Mouse (Mus musculus): ENCODE data around the gene Hoxa6. TPM values are rescaled to one million over a fixed set of nuclear protein-coding genes. Genes with fewer than 3 reads are reported as not detected.

Hoxa6 gene
- total RNA-seq, 2 experiments from 2014 or later: 0.41 TPM; not detected in 1

DNA sequence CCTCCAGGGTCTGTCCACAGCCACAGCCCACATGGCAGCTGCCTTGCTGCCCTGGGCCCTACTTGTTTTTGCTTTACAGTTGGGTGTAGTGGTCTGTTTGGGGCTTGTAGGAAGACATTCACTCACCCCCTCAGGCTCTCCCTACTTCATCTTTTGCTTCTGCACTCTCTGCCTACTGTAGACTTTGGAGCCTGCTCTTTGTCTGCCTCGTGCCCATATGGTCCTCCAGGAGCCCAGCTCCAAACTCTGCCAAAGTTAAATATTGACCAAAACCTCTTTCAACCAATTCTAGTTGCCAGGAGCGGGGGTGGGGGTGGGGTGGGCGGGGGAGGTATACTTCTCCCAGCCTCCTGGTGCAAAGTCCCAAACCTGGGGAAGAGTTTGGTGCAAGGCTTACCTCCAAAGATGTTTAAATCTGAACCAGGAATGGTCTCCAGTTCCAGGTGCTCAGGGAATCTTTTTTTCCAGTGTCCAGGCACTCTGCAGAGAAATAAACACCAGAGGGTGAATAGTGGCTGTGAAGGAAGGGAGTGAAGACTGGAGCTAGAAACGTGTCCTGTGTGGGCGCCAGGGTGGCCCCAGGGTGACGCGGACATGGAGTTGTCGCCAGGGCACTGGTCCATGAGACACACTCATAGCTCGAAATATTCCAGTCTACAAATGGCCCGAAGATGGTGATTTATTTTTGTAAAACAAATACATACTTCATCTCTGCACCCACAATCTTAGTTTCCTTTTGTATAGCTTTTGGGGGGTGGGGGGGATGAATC lies 25.0 kb downstream of the Hoxa6 start:
- no peak for ATAC-seq (replicated peaks; ENCODE audit: poor library complexity, severe bottlenecking)

DNA sequence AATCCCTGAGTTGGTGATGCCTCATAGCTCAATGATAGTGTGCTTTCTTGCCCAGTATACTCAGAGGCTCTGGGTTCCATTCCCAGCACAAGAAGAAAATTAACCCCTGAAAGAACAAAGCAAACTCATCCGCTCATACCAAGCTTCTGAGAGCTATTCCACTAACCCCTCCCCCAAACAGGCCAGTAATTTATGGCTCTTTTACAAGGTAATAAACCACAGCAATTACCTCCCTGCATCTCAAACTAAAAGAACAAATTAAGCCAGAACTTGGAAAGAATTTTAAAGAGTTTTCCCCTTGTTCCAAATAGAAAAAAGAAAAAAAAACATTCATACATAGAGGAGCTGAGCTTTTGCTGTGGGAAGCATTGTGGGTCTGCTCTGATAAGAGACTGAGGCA lies 25.7 kb downstream of the Hoxa6 start:
- no peak for ATAC-seq (replicated peaks; ENCODE audit: poor library complexity, severe bottlenecking)

DNA sequence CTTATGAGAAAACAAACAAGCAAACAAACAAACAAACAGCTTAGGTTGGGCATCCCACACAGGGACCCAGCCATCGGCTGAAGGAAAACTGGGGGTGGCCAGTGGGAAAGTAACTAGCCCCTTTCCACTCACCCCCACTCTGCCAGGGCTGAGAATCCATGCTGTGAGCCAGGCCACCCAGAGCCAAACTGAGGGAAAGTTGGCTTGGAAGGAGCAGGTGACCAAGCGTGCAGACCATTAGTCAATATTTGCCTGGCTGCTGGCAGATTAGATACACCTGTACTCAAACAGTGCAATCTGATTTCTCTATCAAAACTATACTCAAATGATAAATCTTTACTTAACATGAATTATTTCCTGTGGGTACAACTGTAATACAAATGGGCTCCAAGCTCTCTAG lies 26.5 kb downstream of the Hoxa6 start:
- ATAC-seq (replicated peaks; ENCODE audit: poor library complexity, severe bottlenecking): no peak

DNA sequence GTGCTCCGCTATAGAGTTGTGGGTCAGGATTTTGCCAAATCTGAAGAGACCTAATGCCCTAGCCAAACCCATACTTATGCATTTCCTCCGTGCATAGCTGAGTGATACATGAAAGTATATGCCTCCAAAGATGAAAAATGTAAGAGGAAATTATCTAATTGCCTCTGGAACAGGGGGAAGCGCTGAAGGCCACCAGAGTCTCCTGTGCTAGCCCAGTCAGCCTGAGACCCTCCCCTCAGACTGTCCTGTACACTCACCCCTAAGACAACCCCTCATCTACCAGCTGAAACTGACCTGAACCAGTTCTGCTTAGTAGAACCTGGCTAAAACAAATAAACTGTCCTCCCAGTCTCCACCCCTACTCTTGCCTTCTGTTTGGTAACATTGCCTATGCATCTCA lies 27.8 kb downstream of the Hoxa6 start:
- ATAC-seq (replicated peaks; ENCODE audit: poor library complexity, severe bottlenecking): no peak

DNA sequence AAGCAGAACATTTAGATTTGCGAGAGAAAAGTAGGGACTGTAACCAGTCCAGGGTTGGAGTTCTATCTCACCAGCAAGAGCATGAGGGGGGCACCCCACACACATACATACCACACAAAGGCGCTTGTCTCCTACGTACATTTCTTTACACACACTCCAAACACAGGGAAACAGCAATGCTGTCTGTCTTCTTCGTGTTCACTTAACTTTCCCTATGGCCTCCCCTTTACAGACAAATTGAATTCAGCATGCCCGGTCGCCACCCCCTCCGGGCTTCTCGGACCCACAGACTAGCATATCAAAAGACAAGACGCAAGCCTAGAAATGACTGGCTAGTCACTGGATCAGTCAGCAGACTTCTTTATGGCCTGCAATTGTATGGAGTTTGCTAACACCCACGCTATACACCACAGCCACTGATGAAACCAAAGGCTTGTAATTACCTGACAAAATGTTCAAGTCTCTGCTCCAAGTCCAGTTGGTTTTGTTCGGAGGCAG lies 28.3 kb downstream of the Hoxa6 start:
- ATAC-seq (replicated peaks; ENCODE audit: poor library complexity, severe bottlenecking): no peak

DNA sequence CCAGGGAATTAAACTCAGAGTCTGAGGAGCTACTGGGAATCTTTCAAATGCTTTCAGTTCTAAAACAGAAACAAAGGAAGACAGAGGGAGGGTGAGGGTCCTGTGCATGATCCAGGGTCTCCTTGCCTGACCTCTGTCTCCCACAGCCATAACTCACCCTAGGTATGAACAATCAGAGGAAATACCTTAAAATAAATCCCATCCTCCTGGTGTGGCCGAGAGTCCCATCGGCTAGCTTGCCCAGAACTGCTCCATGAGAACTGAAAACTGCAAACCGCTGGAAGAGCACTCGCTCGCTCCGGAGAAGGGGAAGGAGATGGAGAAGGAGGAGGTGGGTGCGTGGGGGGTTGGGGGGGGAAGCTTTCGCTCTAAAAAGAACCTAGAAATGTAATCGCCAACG lies 28.8 kb downstream of the Hoxa6 start:
- no peak for ATAC-seq (replicated peaks; ENCODE audit: poor library complexity, severe bottlenecking)

DNA sequence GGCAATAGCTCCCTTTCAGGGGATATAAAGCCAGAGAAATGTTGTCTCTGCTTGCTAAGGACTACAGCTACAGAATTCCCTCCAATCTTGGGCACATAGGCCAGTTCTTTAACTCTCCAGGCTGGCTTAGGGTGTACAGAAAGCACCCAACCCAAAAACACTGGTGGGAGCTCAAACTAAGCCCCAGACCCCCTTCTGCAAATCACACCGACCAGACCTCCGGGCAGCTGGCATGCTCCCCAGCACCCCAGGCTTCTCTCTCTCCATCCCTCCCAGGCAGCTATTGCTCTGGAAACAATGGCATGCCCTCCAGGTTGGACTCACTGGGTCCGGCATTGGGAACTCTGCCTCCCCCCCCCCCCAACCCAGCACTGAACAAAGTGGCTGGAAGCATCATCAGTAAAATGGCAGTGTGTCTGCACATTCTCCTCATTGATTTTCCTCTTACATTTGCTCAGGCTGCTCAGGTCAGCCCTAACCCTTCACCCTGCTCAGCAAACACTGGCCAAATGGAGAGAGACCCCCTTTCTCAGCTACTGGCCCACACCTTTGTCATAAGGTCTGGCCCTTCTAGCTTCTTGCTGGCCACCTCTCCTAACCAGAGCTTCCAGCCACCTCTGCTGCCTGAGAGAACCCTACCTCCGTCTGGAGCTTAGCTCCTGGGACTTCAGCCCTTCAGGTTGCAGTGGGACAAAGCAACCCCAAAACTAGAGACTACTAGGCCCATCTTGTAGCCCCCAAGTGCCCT lies 29.4 kb downstream of the Hoxa6 start:
- no peak for ATAC-seq (replicated peaks; ENCODE audit: poor library complexity, severe bottlenecking)

DNA sequence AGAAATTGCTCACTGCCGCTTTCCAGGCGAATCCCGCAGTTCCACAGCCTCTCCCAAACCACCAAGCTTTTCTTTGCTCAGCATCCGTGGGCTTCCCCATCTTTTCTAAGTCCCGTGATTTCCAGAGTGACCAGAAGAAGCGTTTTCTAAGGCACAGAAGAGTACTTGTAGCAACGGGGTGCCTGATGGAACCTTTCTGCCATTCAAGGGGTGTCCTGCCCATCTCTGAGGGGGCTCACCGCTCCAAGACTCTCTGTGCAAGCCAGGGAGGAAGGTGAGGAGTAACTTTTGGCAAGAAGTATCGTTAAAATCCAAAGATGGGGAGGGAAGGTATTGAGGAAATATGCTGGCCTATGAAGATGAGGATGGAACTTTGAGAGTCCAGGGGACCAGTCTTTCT lies 30.7 kb downstream of the Hoxa6 start:
- ATAC-seq (replicated peaks; ENCODE audit: poor library complexity, severe bottlenecking): no peak

DNA sequence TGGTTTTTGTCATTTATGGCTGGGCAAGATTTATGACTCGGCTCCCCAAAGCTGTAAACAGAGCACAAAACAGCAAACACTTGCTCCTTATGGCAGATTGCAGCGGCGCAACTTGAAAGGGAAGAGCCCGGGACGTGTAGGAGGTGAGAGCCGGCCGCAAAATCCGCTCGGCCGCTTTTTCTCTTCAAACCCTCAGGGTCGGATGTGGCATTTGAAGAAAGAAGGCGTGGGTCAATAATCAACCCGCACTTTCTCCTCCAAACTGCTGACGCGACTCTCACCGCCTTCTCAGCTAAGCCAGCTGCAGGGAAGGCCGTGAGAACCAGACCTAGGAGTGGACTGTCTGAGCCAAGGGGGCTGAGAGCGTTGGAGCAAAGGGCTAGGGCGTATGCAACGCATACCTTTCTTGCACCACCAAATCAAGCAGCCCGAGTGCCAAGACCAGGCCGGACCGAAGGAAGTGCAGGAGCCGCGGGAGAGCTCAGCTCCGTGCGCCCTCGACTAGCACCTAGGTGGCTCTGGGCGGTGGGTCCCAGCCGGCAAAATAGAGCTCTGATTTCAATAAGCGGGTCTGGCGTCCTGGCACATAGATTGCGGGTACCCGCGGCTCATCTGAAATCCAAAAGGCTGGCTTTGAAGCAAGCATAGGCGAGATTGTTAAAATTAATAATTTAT lies 31.3 kb downstream of the Hoxa6 start, which contains the start of gene 5730596B20Rik:
5730596B20Rik (plus strand) TSS at position 438 of the 675 bp plus-strand sequence.
- ATAC-seq (replicated peaks; ENCODE audit: poor library complexity, severe bottlenecking): no peak

DNA sequence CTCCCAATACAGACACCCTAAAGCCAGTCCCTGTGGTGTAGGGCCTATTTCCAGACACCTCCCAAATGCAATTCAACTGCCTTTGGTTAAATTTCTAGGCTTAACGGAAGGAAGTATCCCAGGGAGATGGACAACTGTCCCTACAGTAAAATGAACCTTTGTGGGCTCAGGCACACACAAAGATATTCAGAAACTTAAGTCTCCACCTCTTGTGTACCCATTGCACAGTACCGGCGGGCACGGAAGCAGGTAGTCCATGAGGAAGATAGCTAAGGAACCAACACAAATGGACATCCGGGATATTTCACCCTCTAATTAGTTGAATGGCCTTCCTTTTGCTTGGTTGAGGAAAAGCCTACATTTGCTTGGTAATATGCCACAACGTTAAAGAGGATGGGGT lies 32.1 kb downstream of the Hoxa6 start:
- no peak for ATAC-seq (replicated peaks; ENCODE audit: poor library complexity, severe bottlenecking)

DNA sequence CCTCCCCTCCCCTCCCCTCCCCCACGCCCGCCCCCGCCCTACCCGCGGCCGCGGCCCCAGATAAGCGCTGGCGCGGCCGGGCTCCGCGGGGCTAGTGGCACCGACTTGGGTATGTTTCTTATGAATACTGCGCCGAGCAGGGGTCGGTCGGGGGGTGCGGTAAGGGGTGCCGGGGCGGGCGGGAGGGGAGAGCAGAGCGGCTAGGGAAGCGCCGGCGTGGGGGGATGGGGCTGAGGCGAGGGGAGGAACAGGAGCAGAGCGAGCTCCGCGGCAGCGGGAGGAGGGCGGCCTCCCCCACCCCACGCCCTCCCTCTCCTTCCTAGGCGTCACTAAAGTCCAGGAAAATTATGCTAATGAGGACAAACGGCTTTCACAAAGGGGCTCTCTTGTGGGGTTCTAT lies 32.7 kb downstream of the Hoxa6 start:
- ATAC-seq (replicated peaks; ENCODE audit: poor library complexity, severe bottlenecking): no peak

DNA sequence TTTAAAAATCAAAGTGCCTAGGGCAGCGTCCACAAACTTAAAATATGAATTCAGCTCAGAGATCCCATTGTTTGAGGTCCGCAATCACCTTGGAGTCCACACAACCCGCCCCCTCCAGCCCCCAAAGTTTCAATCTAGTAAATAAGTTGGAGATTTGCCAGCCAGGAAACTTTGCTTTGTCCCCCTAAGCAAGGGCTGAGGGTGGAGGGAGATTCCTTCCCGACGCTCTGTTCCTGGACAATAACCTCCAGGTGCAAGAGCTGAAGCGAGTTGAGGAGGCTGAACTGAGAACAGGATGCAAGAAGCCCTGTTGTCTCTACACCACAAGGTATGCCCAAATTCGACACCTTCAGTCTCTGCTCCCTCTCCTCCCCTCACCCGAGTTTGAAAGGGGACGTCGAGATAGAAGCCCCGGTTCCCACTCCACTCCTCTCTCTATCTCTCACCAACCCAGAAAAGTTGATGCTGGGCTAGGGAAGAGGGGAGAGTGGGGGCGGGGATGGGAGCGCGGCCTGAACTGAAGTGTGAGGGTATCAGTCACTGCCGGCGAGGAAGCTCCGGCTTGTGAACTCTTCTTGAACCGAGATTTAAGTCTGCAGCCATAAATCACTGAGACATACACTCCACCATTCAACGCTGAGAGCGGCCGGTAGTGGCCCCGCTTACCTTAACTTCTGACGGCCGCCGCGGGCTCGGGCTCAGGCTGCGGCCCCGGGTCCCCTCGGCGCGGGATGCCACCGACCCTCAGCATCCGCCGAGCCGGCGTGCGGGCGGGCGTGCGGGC lies 33.4 kb downstream of the Hoxa6 start:
- no peak for ATAC-seq (replicated peaks; ENCODE audit: poor library complexity, severe bottlenecking)

DNA sequence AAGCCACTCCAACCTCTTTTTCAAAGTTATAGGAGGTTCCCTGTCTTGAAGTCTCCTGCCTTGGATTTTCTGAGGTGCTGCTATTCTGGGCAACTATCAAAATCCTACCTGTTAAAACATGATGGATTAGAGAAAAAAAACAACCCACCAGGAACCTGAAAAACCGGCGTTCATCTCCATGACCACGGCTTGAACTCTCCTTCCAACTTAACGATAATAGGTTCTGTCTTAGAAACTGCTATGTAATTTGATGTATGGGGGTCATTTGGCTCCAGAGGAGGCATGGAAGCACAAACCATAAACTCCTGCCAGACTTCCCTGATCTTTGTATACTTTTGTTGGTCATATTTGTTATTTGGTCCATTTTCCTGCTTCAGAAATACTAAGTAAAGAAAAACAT lies 34.9 kb downstream of the Hoxa6 start:
- no peak for ATAC-seq (replicated peaks; ENCODE audit: poor library complexity, severe bottlenecking)

DNA sequence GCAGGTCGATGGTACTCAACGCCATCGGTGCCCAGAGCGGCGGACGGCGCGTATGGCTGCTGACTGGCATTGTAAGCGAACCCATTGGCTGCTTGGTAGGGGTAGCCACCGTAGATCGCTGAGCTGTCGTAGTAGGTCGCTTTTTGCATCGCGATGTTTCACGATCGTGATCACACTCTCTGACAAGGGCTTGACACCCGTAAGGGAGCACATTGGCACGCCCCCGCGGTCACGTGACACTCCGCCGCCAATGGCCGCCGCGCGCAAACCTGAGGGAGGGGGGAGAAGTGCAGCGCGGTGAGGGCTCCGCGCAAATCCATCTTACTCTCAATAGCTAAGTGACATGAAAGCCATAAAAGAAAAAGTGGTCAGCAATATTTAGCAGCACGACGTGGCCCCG lies 36.0 kb downstream of the Hoxa6 start:
- no peak for ATAC-seq (replicated peaks; ENCODE audit: poor library complexity, severe bottlenecking)

DNA sequence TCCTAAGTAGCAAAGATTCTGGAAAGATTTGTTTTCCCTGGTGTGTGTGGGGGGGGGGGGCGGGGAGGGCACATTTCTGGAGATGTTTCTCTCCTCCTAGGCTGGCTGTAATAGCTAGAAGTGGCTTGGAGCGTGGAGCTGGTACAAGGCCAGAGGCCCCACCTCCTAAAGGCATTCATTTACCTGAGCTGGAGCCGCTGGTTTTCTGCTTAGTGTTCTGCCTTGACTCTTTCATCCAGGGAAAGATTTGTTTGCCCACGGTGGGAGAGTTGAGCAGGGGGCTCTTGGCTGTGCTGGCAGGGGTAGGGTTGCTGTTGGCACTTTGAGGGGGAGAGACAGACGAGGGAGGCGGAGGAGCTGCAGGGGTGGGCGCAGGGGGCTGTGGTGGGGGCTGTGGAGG lies 36.6 kb downstream of the Hoxa6 start:
- ATAC-seq (replicated peaks; ENCODE audit: poor library complexity, severe bottlenecking): no peak

DNA sequence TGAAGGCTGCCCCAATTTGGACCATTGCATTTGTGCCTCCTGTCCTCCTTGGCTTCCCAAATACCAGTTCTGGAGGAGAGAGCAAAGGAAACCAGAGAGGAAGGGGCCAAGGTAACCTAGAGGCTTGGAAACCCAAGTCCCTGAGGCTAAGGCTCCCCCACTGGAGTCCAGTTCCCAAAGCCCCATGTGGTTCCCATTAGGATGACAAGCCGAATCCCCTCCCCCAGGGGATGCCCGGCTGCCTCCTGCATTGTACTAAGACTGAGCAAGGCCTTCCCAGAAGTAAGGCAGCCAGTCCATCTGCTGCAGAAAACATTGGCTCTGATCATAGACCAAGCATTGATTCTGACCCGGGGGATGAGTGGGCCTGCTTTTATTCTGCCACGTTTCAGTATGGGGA lies 37.2 kb downstream of the Hoxa6 start:
- no peak for ATAC-seq (replicated peaks; ENCODE audit: poor library complexity, severe bottlenecking)

DNA sequence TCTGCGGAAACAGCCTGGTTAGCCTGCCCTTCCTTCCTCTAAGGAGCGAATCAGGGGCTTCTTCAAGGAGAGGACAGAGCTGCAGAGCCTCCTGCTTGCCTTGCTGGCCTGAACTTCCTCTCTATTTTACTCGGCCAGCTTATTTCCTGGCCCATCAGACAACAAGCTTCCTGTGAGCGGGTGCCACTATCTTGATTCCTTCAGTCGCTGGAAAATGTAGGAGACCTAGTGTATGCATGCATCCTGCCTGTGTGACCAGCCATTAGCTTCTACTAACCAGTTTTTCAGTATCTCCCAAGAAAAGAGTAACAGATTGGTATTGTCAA lies 37.7 kb downstream of the Hoxa6 start:
- ATAC-seq (replicated peaks; ENCODE audit: poor library complexity, severe bottlenecking): no peak

DNA sequence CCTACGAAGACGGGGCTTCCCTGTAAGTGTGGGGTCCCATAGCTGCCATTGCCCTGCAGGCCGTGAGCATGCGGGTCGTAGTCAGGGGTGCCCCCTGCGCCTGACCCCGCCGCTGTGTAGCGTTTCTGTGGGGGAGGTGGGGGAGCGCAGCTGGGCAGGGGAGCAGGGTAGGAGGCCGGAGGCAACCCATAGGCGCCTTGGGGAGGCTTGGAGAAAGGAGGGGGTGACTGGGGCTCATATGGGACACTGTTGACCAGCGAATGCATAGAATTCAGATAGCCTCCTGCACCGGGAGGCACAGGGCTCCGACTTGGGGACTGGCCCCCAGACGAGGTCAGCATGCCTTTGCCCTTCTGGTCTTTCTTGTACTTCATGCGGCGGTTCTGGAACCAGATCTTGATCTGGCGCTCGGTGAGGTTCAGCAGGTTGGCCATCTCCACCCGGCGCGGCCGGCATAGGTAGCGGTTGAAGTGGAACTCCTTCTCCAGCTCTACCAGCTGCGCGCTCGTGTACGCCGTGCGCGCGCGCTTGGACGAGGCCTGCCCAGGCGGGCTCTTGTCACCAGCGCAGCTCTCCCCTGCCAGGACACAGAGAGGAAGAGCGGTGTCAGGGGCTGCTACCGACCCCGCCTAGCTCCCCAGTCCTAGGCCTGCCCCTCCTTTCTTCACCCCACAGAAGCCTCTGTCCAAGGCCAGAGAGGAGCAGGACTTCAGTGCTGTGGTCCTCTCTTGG lies 38.2 kb downstream of the Hoxa6 start:
- no peak for ATAC-seq (replicated peaks; ENCODE audit: poor library complexity, severe bottlenecking)

DNA sequence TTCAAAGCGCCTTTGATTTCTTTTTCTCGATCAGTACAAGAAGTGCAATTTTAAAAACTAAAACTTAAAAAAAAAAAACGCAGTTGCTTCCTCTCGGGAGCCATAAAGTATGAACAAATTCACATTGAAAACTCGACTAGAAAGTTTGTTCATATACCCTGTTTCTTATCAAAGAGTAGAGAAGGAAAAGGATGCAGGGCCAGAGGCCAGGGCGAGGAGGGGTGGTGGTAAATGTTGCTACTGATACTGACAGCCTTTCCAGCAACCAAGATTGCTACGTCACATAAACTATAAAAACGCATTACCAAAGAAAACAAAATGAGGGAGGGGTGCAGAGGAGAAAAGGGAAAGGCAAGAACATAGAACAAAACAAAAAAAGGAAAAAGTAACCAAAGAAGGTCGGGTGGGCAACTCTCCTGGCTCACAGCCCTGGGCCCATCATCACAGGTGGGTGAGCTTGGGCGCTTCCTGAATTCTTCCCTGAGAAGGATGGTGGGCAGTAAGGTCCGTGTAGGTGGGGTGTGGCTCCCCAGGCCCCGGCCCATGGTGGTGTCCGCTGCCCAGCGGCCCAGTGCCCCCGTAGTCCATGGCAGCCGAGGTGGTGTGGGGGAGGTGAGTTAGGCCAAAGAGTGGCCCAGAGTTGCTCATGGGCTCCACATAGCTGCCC lies 38.9 kb downstream of the Hoxa6 start:
- ATAC-seq (replicated peaks; ENCODE audit: poor library complexity, severe bottlenecking): no peak
